Comparison of ENCODE assay signal across 8 mouse cellular contexts in genomic region chr3:153675073-153675472, GRCm38 (mm10). TPM values are rescaled to one million over a fixed set of nuclear protein-coding genes. Genes with fewer than 3 reads are reported as not detected.
DNase-seq lines count a peak whose midpoint lies in the region; ATAC-seq lines count a peak whose summit lies in the region.

No protein-coding gene starts in this region.

- H3K9ac ChIP-seq in kidney, embryonic 15.5 days: no peak overlapping the region
- H3K9ac ChIP-seq in heart, embryonic 15.5 days: no peak overlapping the region
- H3K9ac ChIP-seq in liver, embryonic 15.5 days: no peak overlapping the region
- no peak overlapping the region for H3K9ac ChIP-seq in neural tube, embryonic 14.5 days (replicated peaks; ENCODE audit: low read depth, low read length)

- peaks cover 63% of the 10 kb centered on the region for H3K4me1 ChIP-seq in kidney, embryonic 15.5 days
- H3K4me1 ChIP-seq in heart, embryonic 15.5 days (replicated peaks): peaks cover 8% of the 10 kb centered on the region; the same call in 1 of the 2 replicates
- peaks cover 55% of the 10 kb centered on the region for H3K4me1 ChIP-seq in liver, embryonic 15.5 days (replicated peaks)
- peaks cover 6% of the 10 kb centered on the region; the same call in 1 of the 2 replicates for H3K4me1 ChIP-seq in neural tube, embryonic 14.5 days (ENCODE audit: control insufficient read depth, insufficient read depth, low read length)

- no peaks in the 10 kb centered on the region for H3K9me3 ChIP-seq in kidney, embryonic 15.5 days (replicated peaks)
- H3K9me3 ChIP-seq in heart, embryonic 15.5 days (replicated peaks): no peaks in the 10 kb centered on the region
- no peaks in the 10 kb centered on the region for H3K9me3 ChIP-seq in liver, embryonic 15.5 days (replicated peaks)
- no peaks in the 10 kb centered on the region for H3K9me3 ChIP-seq in neural tube, embryonic 14.5 days (ENCODE audit: control insufficient read depth, low read length)

- H3K27me3 ChIP-seq in kidney, embryonic 15.5 days: no peaks in the 10 kb centered on the region
- 0 out of 2 replicates have a peak, but pooled peaks cover 2% of the 10 kb centered on the region for H3K27me3 ChIP-seq in heart, embryonic 15.5 days
- no peaks in the 10 kb centered on the region for H3K27me3 ChIP-seq in liver, embryonic 15.5 days
- H3K27me3 ChIP-seq in neural tube, embryonic 14.5 days (ENCODE audit: control insufficient read depth, insufficient read depth, low read length): no peaks in the 10 kb centered on the region

- no peak overlapping the region for H3K4me3 ChIP-seq in kidney, embryonic 15.5 days (replicated peaks)
- no peak overlapping the region for H3K4me3 ChIP-seq in heart, embryonic 15.5 days
- H3K4me3 ChIP-seq in liver, embryonic 15.5 days (replicated peaks): no peak overlapping the region
- H3K4me3 ChIP-seq in neural tube, embryonic 14.5 days (ENCODE audit: low read depth, low read length): no peak overlapping the region

- ATAC-seq in kidney, embryonic 15.5 days (replicated peaks; ENCODE audit: low FRiP score): peak; percentile 38; the same call in 1 of the 2 replicates
- peak; percentile 56; the same call in 1 of the 2 replicates for ATAC-seq in heart, embryonic 15.5 days (replicated peaks; ENCODE audit: insufficient number of reproducible peaks, insufficient read depth, low FRiP score, low read depth)
- peak; percentile 55; the same call in 1 of the 2 replicates for ATAC-seq in liver, embryonic 15.5 days (ENCODE audit: insufficient read depth)
- ATAC-seq in neural tube, embryonic 14.5 days (ENCODE audit: low read depth): peak; percentile 29; the same call in 1 of the 2 replicates

- 44% methylated on average over 12 of the region's 12 CpGs for WGBS in kidney, embryonic 15.5 days
- 43% methylated on average over 12 of the region's 12 CpGs for WGBS in heart, embryonic 15.5 days
- 68% methylated on average over 12 of the region's 12 CpGs for WGBS in liver, embryonic 15.5 days (ENCODE audit: insufficient replicate concordance)
- WGBS in neural tube, embryonic 14.5 days: 27% methylated on average over 12 of the region's 12 CpGs

- no peaks in the 10 kb centered on the region for H3K36me3 ChIP-seq in kidney, embryonic 15.5 days
- no peaks in the 10 kb centered on the region for H3K36me3 ChIP-seq in heart, embryonic 15.5 days
- H3K36me3 ChIP-seq in liver, embryonic 15.5 days (replicated peaks): no peaks in the 10 kb centered on the region
- H3K36me3 ChIP-seq in neural tube, embryonic 14.5 days (ENCODE audit: control insufficient read depth, insufficient read depth, low read length): no peaks in the 10 kb centered on the region

- intact Hi-C loops in left cerebral cortex, postnatal 36 days (cut with DNase I): no loop called here

- H3K4me2 ChIP-seq in kidney, embryonic 15.5 days: no peak overlapping the region
- peak overlapping the region; percentile 26 for H3K4me2 ChIP-seq in heart, embryonic 15.5 days
- no peak overlapping the region for H3K4me2 ChIP-seq in liver, embryonic 15.5 days
- no peak overlapping the region for H3K4me2 ChIP-seq in neural tube, embryonic 14.5 days (ENCODE audit: low read depth, low read length)

- no peak for DNase-seq in kidney, adult 9 months
- DNase-seq in c-Kit-positive CD71-positive TER-119-positive erythroid progenitor cells, embryonic 14.5 days (ENCODE audit: low spot score): peak; percentile 61
- no peak for DNase-seq in ovary, postnatal 10 days (ENCODE audit: low spot score)
- no peak for DNase-seq in left cerebral cortex, postnatal 36 days (ENCODE audit: low spot score in 2 of 2)

- no peak overlapping the region for H3K27ac ChIP-seq in kidney, embryonic 15.5 days
- no peak overlapping the region for H3K27ac ChIP-seq in heart, embryonic 15.5 days
- no peak overlapping the region for H3K27ac ChIP-seq in liver, embryonic 15.5 days (replicated peaks)
- no peak overlapping the region for H3K27ac ChIP-seq in neural tube, embryonic 14.5 days (ENCODE audit: low read depth, low read length)

RNA-seq across cellular contexts. Expression of gene St6galnac3, which starts 49.9 kb away (rescaled TPM):
- 65.2 and 65.5 TPM in 2 replicates for polyA plus RNA-seq in kidney, embryonic 15.5 days (2015; fragmentation: Nextera tagmentation; extraction: Ambion mirVana)
- polyA plus RNA-seq in heart, embryonic 15.5 days (2015; fragmentation: Nextera tagmentation; extraction: Ambion mirVana): 15.8 and 25.5 TPM in 2 replicates
- 10.1 and 10.2 TPM in 2 replicates for polyA plus RNA-seq in liver, embryonic 15.5 days (2015; fragmentation: Nextera tagmentation; extraction: Ambion mirVana)
- polyA plus RNA-seq in neural tube, embryonic 14.5 days (2014; fragmentation: Nextera tagmentation; extraction: Ambion mirVana): 25.6 and 29.1 TPM in 2 replicates
- total RNA-seq in left cerebral cortex, postnatal 36 days (2021): 10 to 100 TPM; 16.9 to 20.2 TPM
